Mouse (Mus musculus) macrophage (primary cell): ENCODE results near the gene Bdkrb2. TPM values are rescaled to one million over a fixed set of nuclear protein-coding genes. Genes with fewer than 3 reads are reported as not detected.

Source experiments
- H3K27ac ChIP-seq: fragments of 350-480 bp; formaldehyde crosslinking; 2 replicates; pipeline ENCODE4 v1.9.0; 2021
- H3K36me3 ChIP-seq: fragments of 350-480 bp; formaldehyde crosslinking; 2 replicates; pipeline ENCODE4 v1.9.0; 2021; ENCODE audit errors: inconsistent target
- H3K4me3 ChIP-seq: fragments of 350-480 bp; formaldehyde crosslinking; 2 replicates; pipeline ENCODE4 v1.9.0; 2021; ENCODE audit errors: inconsistent target
- H3K79me2 ChIP-seq: fragments of 350-480 bp; formaldehyde crosslinking; 2 replicates; pipeline ENCODE4 v1.9.0; 2021; ENCODE audit errors: inconsistent target
- WGBS: methylation state at CpG from one replicate; pipeline ENCODE4 v1.1.7; 2026; ENCODE audit warnings: inconsistent platforms; ENCODE audit not compliant: missing documents; 5-methylcytosine and 5-hydroxymethylcytosine counted together
- polyA plus RNA-seq: library from polyadenylated mRNA; stranded (reverse); fragments of 250-400 nt; gene quantifications from 3 replicates; pipeline ENCODE4 v1.2.4, GENCODE M21; 2018; ENCODE audit warnings: inconsistent platforms

Bdkrb2 gene
- polyA plus RNA-seq, 1 experiment from 2014 or later, result not detected

GRCm38 (mm10) chr12:105593471-105593870 lies 30.4 kb downstream of the Bdkrb2 start:
- no peak overlapping the region for H3K4me3 ChIP-seq
- H3K27ac ChIP-seq, result no peak overlapping the region
- WGBS, result 82% methylated on average over 4 of the region's 4 CpGs
- H3K79me2 ChIP-seq, result no peaks in the 10 kb centered on the region
- no peaks in the 10 kb centered on the region for H3K36me3 ChIP-seq

GRCm38 (mm10) chr12:105597135-105597534 lies 34.1 kb downstream of the Bdkrb2 start:
- Histone ChIP-seq H3K27ac (no peak overlapping the region), H3K36me3 (no peaks in the 10 kb centered on the region), H3K79me2 (no peaks in the 10 kb centered on the region), H3K4me3 (no peak overlapping the region)
- WGBS, result 92% methylated on average over 8 of the region's 8 CpGs

GRCm38 (mm10) chr12:105598503-105598902 lies 35.5 kb downstream of the Bdkrb2 start:
- WGBS, result 45% methylated on average over 10 of the region's 10 CpGs
- Histone ChIP-seq H3K27ac (no peak overlapping the region), H3K4me3 (no peak overlapping the region), H3K36me3 (no peaks in the 10 kb centered on the region), H3K79me2 (no peaks in the 10 kb centered on the region)

GRCm38 (mm10) chr12:105599098-105599497 lies 36.1 kb downstream of the Bdkrb2 start:
- WGBS, result 89% methylated on average over 5 of the region's 5 CpGs
- no peak overlapping the region for H3K27ac ChIP-seq
- no peaks in the 10 kb centered on the region for H3K79me2 ChIP-seq
- no peak overlapping the region for H3K4me3 ChIP-seq
- H3K36me3 ChIP-seq, result no peaks in the 10 kb centered on the region

- Histone ChIP-seq H3K4me3 (no peak overlapping the region), H3K79me2 (no peaks in the 10 kb centered on the region), H3K27ac (no peak overlapping the region), H3K36me3 (no peaks in the 10 kb centered on the region)
- WGBS, result 78% methylated on average over 6 of the region's 6 CpGs
These were observed 38.6 kb downstream of the Bdkrb2 start for GRCm38 (mm10) chr12:105601586-105601985.

GRCm38 (mm10) chr12:105602581-105603210 lies 39.7 kb downstream of the Bdkrb2 start, which contains the start of gene Bdkrb1:
Gene Bdkrb1, plus strand, starts transcription at chr12:105603085.
- Histone ChIP-seq H3K4me3 (no peak within 1 kb of the TSS), H3K79me2 (no peaks in the 10 kb centered on the region), H3K36me3 (no peaks in the 10 kb centered on the region), H3K27ac (no peak within 1 kb of the TSS)
- 93% methylated on average over 11 of the region's 11 CpGs for WGBS

GRCm38 (mm10) chr12:105603904-105604303 lies 40.9 kb downstream of the Bdkrb2 start:
- WGBS, result 95% methylated on average over 11 of the region's 11 CpGs

GRCm38 (mm10) chr12:105605212-105605611 lies 42.2 kb downstream of the Bdkrb2 start:
- WGBS, result 84% methylated on average over 8 of the region's 8 CpGs
- no peaks in the 10 kb centered on the region for H3K79me2 ChIP-seq
- no peak overlapping the region for H3K4me3 ChIP-seq
- no peaks in the 10 kb centered on the region for H3K36me3 ChIP-seq
- H3K27ac ChIP-seq, result no peak overlapping the region

More at GRCm38 (mm10) chr12:105603904-105604303, 40.9 kb downstream of the Bdkrb2 start:
- no peak overlapping the region for H3K4me3 ChIP-seq
- H3K27ac ChIP-seq, result no peak overlapping the region
- H3K36me3 ChIP-seq, result no peaks in the 10 kb centered on the region
- H3K79me2 ChIP-seq, result no peaks in the 10 kb centered on the region

- 88% methylated on average over 4 of the region's 4 CpGs for WGBS
- no peak overlapping the region for H3K27ac ChIP-seq
- no peaks in the 10 kb centered on the region for H3K79me2 ChIP-seq
- H3K4me3 ChIP-seq, result no peak overlapping the region
- H3K36me3 ChIP-seq, result no peaks in the 10 kb centered on the region
These were observed 43.9 kb downstream of the Bdkrb2 start for GRCm38 (mm10) chr12:105606881-105607280.

- H3K36me3 ChIP-seq, result peaks cover 7% of the 10 kb centered on the region; the same call in 1 of the 2 replicates
- no peaks in the 10 kb centered on the region for H3K79me2 ChIP-seq
- H3K27ac ChIP-seq, result no peak overlapping the region
- 94% methylated on average over 2 of the region's 2 CpGs for WGBS
- H3K4me3 ChIP-seq, result no peak overlapping the region
These were observed 48.0 kb downstream of the Bdkrb2 start for GRCm38 (mm10) chr12:105611045-105611444.

- no peaks in the 10 kb centered on the region for H3K79me2 ChIP-seq
- peaks cover 12% of the 10 kb centered on the region; the same call in 1 of the 2 replicates for H3K36me3 ChIP-seq
- no peak overlapping the region for H3K4me3 ChIP-seq
- no peak overlapping the region for H3K27ac ChIP-seq
- WGBS, result 36% methylated on average over 7 of the region's 7 CpGs
These were observed 48.7 kb downstream of the Bdkrb2 start for GRCm38 (mm10) chr12:105611748-105612147.

- H3K79me2 ChIP-seq, result no peaks in the 10 kb centered on the region
- WGBS, result 98% methylated on average over 10 of the region's 10 CpGs
- no peak overlapping the region for H3K4me3 ChIP-seq
- H3K27ac ChIP-seq, result no peak overlapping the region
- peaks cover 30% of the 10 kb centered on the region; the same call in 1 of the 2 replicates for H3K36me3 ChIP-seq
These were observed 50.5 kb downstream of the Bdkrb2 start for GRCm38 (mm10) chr12:105613559-105613958.

- peaks cover 62% of the 10 kb centered on the region for H3K36me3 ChIP-seq
- WGBS, result 31% methylated on average over 7 of the region's 7 CpGs
- H3K27ac ChIP-seq, result no peak overlapping the region
- H3K4me3 ChIP-seq, result no peak overlapping the region
- no peaks in the 10 kb centered on the region for H3K79me2 ChIP-seq
These were observed 59.0 kb downstream of the Bdkrb2 start for GRCm38 (mm10) chr12:105622048-105622447.

- peaks cover 59% of the 10 kb centered on the region for H3K36me3 ChIP-seq
- H3K27ac ChIP-seq, result no peak overlapping the region
- WGBS, result 98% methylated on average over 12 of the region's 12 CpGs
- H3K79me2 ChIP-seq, result no peaks in the 10 kb centered on the region
- H3K4me3 ChIP-seq, result no peak overlapping the region
These were observed 60.0 kb downstream of the Bdkrb2 start for GRCm38 (mm10) chr12:105622981-105623539.

- 91% methylated on average over 7 of the region's 7 CpGs for WGBS
- H3K36me3 ChIP-seq, result peaks cover 47% of the 10 kb centered on the region
- no peaks in the 10 kb centered on the region for H3K79me2 ChIP-seq
- H3K4me3 ChIP-seq, result no peak overlapping the region
- no peak overlapping the region for H3K27ac ChIP-seq
These were observed 62.8 kb downstream of the Bdkrb2 start for GRCm38 (mm10) chr12:105625798-105626197.
